Comparison of ENCODE assay signal across 11 mouse cellular contexts in the genomic region with DNA sequence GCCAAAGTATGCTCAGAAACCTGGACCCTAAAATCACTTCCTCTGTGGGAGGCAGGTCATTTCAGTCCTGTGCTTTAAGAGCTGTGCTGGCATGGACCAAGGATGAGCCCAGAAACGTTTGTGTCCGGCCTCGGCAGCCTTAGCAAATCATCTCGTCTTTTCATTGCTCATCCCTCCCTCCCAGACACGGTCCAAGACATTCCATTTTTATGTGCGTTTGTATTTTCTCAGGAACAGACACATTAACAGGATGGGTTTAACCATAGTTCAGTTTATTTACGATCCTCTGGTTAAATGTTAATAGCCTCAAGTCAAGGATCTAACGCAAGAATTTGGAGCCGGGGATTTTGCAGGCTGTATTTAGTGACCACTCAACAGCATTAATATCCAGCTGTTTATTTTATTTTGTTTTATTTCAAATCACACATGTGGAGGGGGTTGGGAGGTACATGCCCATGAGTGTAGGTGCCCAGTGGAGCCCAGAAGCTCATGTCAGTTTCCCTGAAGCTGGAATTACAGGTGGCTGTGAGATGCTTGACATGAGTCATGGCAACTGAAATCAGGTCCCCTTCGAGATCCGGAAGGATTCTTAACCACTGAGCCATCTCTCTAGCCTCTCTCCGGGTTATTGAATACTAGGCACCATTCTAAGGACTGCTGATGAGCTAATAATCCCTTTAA.
A peak's percentile ranks its signal among the peaks of the same experiment; 100 is the strongest.
DNase-seq lines count a peak whose midpoint lies in the region; TF ChIP-seq lines count a peak whose summit lies in the region.
"Had no signal": no experiment of that assay in that cellular context is flagged by ENCODE, and none has a peak within 500 bp of the region (broad histone marks: within the 10 kb centered on the region; RNA-seq: fewer than 3 reads in every experiment).

No protein-coding gene starts in this region.

- peak overlapping the region; percentile 83 for H3K27ac ChIP-seq in gastrocnemius, adult 2 months
- peak overlapping the region; percentile 32 for H3K27ac ChIP-seq in testis, adult 2 months (ENCODE audit: control insufficient read depth, insufficient read depth, low read depth, low read length)
- H3K27ac ChIP-seq: hindbrain, embryonic 13.5 days; liver, embryonic 13.5 days had no signal

- H3K36me3 ChIP-seq in testis, adult 2 months (ENCODE audit: control insufficient read depth, insufficient read depth, low read length), result no peaks in the 10 kb centered on the region
- H3K36me3 ChIP-seq: hindbrain, embryonic 13.5 days; liver, embryonic 13.5 days had no signal

- H3K4me3 ChIP-seq in gastrocnemius, adult 2 months, result peak overlapping the region; percentile 28
- H3K4me3 ChIP-seq in testis, adult 2 months (ENCODE audit: control insufficient read depth, low read depth, low read length), result no peak overlapping the region
- H3K4me3 ChIP-seq: hindbrain, embryonic 13.5 days; liver, embryonic 13.5 days had no signal

- no peaks in the 10 kb centered on the region; the same call in 1 of the 2 replicates for H3K4me1 ChIP-seq in testis, adult 2 months (ENCODE audit: control insufficient read depth, insufficient read depth, low read length)

- no peak for DNase-seq in gastrocnemius, adult 2 months
- no peak for DNase-seq in gastrocnemius, adult 8-10 months (ENCODE audit: low spot score in 2 of 2)
- DNase-seq in testis, postnatal 10 days (ENCODE audit: low spot score), result no peak
- peak; percentile 53 to 76 for DNase-seq in kidney, postnatal 36 days
- peak; percentile 60 for DNase-seq in yolk sac, embryonic 10.5 days (ENCODE audit: low spot score)
- no peak for DNase-seq in thymus, postnatal 25 days
- no peak for DNase-seq in Muller cell, postnatal 12 days (ENCODE audit: inconsistent ontology term)
- DNase-seq: liver, embryonic 13.5 days; midbrain, embryonic 14.5 days had no signal

- TF ChIP-seq POLR2A in testis, adult 2 months (IDR thresholded peaks at IDR 0.05; ENCODE audit: control insufficient read depth, low read depth, low read length), result no peak

- intact Hi-C loops in gastrocnemius, adult 2 months (cut with DNase I), result no loop called here

- no peaks in the 10 kb centered on the region for H3K27me3 ChIP-seq in testis, adult 2 months (ENCODE audit: control insufficient read depth, insufficient read depth, low read length)
- H3K27me3 ChIP-seq: hindbrain, embryonic 13.5 days; liver, embryonic 13.5 days had no signal

- TF ChIP-seq CTCF in gastrocnemius, adult 2 months (IDR thresholded peaks at IDR 0.05), result no peak
- TF ChIP-seq CTCF in testis, adult 2 months (IDR thresholded peaks at IDR 0.05; ENCODE audit: control insufficient read depth, insufficient read depth, insufficient replicate concordance, low read depth, low read length), result no peak

Comparison
In these comparisons a context has a peak if more than half of its experiments do, and no peak if none do; other contexts are left out.
1. DNase-seq: peak in kidney, postnatal 36 days (2 of 2) and yolk sac, embryonic 10.5 days (single experiment); none in gastrocnemius, adult 2 months (single experiment), gastrocnemius, adult 8-10 months (0 of 2), testis, postnatal 10 days (single experiment), thymus, postnatal 25 days (single experiment) and Muller cell, postnatal 12 days (single experiment).